Mouse (Mus musculus) embryonic facial prominence, embryonic 14.5 days (tissue): ENCODE results near the gene Gm26602. TPM values are rescaled to one million over a fixed set of nuclear protein-coding genes. Genes with fewer than 3 reads are reported as not detected.
"Not testable (repeated sequence)": the region's sequence is repeated elsewhere in the genome, so short reads cannot be mapped to it uniquely, and the experiment has no call there.

Source experiments
- ATAC-seq: fragments of 200-750 bp; cut with Nextera tagmentation; 2 replicates; pipeline ENCODE4 v1.8.0; 2017; ENCODE audit warnings: low read depth, moderate number of reproducible peaks, moderate TSS enrichment
- DNase-seq: peaks from one replicate; pipeline ENCODE4 v3.0.0-alpha.2; 2015; ENCODE audit warnings: low spot score
- H3K27ac ChIP-seq: fragments of 300-500 bp; sonication (generic); replicated peaks from 2 replicates; pipeline ENCODE4 v1.5.1; 2014; ENCODE audit warnings: low read depth, mild to moderate bottlenecking, low read length, moderate library complexity
- H3K27me3 ChIP-seq: fragments of 300-500 bp; sonication (generic); replicated peaks from 2 replicates; pipeline ENCODE4 v1.6.1; 2014; ENCODE audit warnings: low read length; ENCODE audit not compliant: control insufficient read depth, insufficient read depth
- H3K36me3 ChIP-seq: fragments of 300-500 bp; sonication (generic); 2 replicates; pipeline ENCODE4 v1.6.1; 2014; ENCODE audit warnings: low read length, mixed read lengths; ENCODE audit not compliant: control insufficient read depth, insufficient read depth
- H3K4me1 ChIP-seq: fragments of 300-500 bp; sonication (generic); 2 replicates; pipeline ENCODE4 v1.6.1; 2014; ENCODE audit warnings: antibody characterized with exemption, low read length; ENCODE audit not compliant: control insufficient read depth, insufficient read depth
- H3K4me2 ChIP-seq: fragments of 300-500 bp; sonication (generic); 2 replicates; pipeline ENCODE4 v1.6.1; 2014; ENCODE audit warnings: low read depth, mild to moderate bottlenecking, low read length, moderate library complexity, mixed read lengths
- H3K4me3 ChIP-seq: fragments of 300-500 bp; sonication (generic); 2 replicates; pipeline ENCODE4 v1.5.1; 2014; ENCODE audit warnings: low read depth, mild to moderate bottlenecking, low read length
- H3K9ac ChIP-seq: fragments of 300-500 bp; sonication (generic); 2 replicates; pipeline ENCODE4 v1.6.1; 2014; ENCODE audit warnings: low read depth, mild to moderate bottlenecking, low read length, moderate library complexity, mixed read lengths
- H3K9me3 ChIP-seq: fragments of 300-500 bp; sonication (generic); 2 replicates; pipeline ENCODE4 v1.6.1; 2016; ENCODE audit warnings: low read length; ENCODE audit not compliant: control insufficient read depth
- WGBS: fragments of 180-500 bp; shearing (Covaris S2); extraction: QIAGEN DNeasy Blood & Tissue Kit; methylation state at CpG from one replicate; pipeline ENCODE4 v1.1.7; 2014; 5-methylcytosine and 5-hydroxymethylcytosine counted together
- polyA plus RNA-seq: library from polyadenylated mRNA; unstranded; fragments of >200 nt; fragmentation: Nextera tagmentation; extraction: Ambion mirVana; gene quantifications from 2 replicates; pipeline ENCODE4 v1.2.1, GENCODE M21; 2014

Gm26602 gene
- polyA plus RNA-seq, 1 experiment from 2014 or later, result 4.1 TPM

DNA sequence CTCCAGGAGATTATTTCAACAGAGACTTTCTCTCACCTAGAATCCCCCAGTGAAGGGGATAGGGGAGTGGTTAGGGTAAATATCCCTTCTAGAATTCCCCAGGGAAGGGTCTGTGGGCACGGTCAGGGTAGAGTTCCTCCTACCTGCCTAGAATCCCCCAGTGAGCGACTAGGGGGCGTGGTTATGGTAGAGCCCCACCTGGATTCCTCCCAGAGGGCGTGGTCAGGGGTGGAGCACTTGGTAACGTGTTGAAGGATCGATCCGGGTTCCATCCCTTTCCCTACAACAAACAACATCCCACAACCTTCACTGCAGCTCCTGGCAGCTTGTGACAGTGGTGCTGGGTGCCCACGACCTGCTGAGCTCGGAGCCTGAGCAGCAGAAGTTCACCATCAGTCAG lies 29.9 kb upstream of the Gm26602 start:
- WGBS, result 12% methylated on average over 9 of the region's 9 CpGs
- DNase-seq (peak; percentile 55), ATAC-seq (peak; percentile 19; the same call in 1 of the 2 replicates)
- H3K4me2 ChIP-seq, result peak overlapping the region; percentile 12; the same call in 1 of the 2 replicates
- no peaks in the 10 kb centered on the region for H3K36me3 ChIP-seq
- no peaks in the 10 kb centered on the region for H3K27me3 ChIP-seq
- no peaks in the 10 kb centered on the region for H3K9me3 ChIP-seq
- H3K4me1 ChIP-seq, result peaks cover 12% of the 10 kb centered on the region
- H3K4me3 ChIP-seq, result no peak overlapping the region
- H3K27ac ChIP-seq, result no peak overlapping the region
- H3K9ac ChIP-seq, result no peak overlapping the region

DNA sequence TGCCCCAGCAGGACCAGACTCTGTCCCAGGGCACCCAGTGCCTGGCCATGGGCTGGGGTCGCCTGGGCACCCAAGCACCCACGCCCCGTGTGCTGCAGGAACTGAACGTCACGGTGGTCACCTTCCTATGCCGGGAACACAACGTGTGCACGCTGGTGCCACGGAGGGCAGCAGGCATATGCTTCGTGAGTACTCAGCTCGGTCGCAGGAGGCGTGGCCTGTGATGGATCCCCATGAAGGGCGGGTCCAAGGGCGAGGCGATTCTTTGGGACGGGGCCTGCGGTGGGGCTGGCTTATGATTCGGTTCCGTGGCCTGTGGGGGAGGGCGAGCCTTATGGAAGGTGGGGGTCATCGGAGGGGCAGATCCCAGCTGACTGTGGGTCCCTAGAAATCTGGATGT lies 28.7 kb upstream of the Gm26602 start:
- DNase-seq, result no peak
- Histone ChIP-seq H3K36me3 (no peaks in the 10 kb centered on the region), H3K27me3 (no peaks in the 10 kb centered on the region), H3K9ac (peak overlapping the region; percentile 46; the same call in 1 of the 2 replicates), H3K27ac (no peak overlapping the region), H3K9me3 (no peaks in the 10 kb centered on the region), H3K4me1 (peaks cover 12% of the 10 kb centered on the region), H3K4me2 (peak overlapping the region; percentile 48), H3K4me3 (peak overlapping the region; percentile 19)
- 10% methylated on average over 22 of the region's 22 CpGs for WGBS
- no peak for ATAC-seq

DNA sequence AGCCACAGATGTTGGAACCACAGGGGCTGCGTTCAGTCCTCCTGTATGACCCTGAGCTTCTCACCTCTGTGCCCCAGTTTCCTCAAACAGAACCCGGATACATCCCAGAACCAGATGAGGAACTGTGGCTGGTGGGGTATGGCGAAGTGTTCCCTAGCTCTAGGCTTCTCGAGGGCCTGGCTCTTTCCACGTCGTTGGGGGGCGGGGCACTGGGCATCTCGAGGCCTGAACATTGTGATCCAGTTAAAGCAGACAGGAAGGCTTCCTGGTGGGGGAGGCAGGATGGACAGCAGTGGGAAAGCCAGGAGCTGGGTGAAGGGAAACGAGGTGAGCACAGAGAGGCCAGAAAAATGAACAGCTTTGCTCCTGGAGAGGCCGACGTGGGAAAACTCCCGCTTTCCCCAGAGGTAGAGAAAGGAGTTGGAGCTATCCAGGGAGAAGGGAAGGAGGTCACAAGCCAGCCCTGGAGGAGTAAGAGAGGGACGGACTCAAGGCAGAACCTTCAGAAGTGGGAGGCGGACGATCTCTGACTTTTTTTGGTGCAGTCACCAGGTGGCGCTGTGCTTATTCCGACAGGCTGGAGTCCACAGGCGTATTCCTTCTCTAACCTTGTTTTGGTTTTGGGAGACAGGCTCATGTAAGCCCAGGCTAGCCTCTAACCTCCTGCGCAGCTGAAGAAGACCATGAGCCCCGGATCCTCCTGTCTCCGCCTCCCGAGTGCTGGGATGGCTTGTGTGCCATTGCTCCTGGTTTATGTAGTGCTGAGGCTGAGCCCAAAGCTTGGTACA lies 27.2 kb upstream of the Gm26602 start:
- Histone ChIP-seq H3K9ac (peak overlapping the region; percentile 2; the same call in 1 of the 2 replicates), H3K36me3 (no peaks in the 10 kb centered on the region), H3K27me3 (no peaks in the 10 kb centered on the region), H3K27ac (no peak overlapping the region), H3K9me3 (no peaks in the 10 kb centered on the region), H3K4me1 (peaks cover 12% of the 10 kb centered on the region), H3K4me2 (peak overlapping the region; percentile 7; the same call in 1 of the 2 replicates), H3K4me3 (no peak overlapping the region)
- ATAC-seq, result peak; percentile 34; the same call in 1 of the 2 replicates
- 15% methylated on average over 22 of the region's 22 CpGs for WGBS
- DNase-seq, result peak; percentile 87

DNA sequence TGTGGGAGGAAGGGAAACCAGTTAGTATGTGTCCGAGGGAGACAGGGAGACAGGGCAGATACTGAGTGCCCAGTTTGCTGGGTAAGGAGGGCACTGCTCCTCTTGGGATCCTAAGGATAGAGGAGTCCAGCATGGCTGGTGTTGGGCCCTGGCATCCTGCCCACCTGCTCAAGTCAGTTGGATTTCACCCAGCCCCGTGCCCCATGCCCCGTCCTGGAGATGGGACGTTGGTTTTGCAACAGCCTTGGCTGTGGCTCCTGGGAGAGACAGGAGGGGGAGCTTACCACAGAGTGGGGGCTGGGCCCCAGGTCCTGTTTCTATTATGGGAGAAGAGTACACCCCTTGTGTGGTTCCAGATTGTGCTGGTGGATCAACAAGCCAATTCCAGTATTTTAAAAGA lies 26.2 kb upstream of the Gm26602 start:
- H3K27me3 ChIP-seq, result no peaks in the 10 kb centered on the region

DNA sequence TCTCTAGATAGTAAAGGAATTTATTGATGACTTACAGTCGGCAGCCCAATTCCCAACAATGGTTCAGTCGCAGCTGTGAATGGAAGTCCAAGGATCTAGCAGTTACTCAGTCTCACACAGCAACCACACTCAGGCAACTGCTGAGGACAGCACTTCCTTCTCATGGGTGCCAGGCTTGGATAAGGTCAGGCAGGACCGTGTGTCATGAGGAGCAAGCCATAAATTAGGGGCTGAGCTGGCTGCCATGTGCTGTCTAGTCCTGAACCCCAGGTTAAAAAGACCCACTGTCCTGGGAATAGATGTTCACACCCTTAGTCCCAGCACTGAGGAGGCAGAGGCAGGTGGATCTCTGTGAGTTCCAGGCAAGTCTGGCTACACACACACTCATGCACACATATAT lies 25.7 kb upstream of the Gm26602 start:
- H3K27me3 ChIP-seq, H3K9me3 ChIP-seq, H3K36me3 ChIP-seq, H3K4me3 ChIP-seq, DNase-seq, H3K9ac ChIP-seq, H3K4me2 ChIP-seq, ATAC-seq, H3K27ac ChIP-seq: not testable (repeated sequence)
- peaks cover 12% of the 10 kb centered on the region for H3K4me1 ChIP-seq
- WGBS, result 77% methylated on average over 3 of the region's 3 CpGs

More for the DNA sequence above, 26.2 kb upstream of the Gm26602 start:
- Histone ChIP-seq H3K27ac (no peak overlapping the region), H3K9me3 (no peaks in the 10 kb centered on the region), H3K4me1 (peaks cover 12% of the 10 kb centered on the region), H3K4me2 (no peak overlapping the region), H3K36me3 (no peaks in the 10 kb centered on the region), H3K4me3 (no peak overlapping the region), H3K9ac (no peak overlapping the region)
- DNase-seq (no peak), ATAC-seq (no peak)
- 75% methylated on average over 4 of the region's 4 CpGs for WGBS

DNA sequence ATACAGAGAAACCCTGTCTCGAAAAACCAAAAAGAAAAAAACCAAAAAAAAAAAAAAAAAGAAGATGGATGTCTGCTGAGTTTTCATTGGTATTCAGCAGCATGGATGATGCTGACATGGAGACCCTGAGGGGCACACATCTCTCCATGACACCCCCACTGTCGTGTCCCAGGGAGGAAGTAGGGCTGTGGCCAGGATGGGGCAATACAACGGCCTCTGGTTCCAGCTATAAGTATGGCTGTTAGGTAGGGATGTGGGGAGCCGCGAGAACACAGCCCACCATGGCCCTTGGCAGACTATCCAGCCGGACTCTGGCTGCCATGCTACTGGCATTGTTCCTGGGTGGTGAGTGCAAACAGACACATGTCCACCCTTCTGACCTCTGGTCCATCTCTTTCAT lies 24.6 kb upstream of the Gm26602 start, which contains the start of gene Elane:
Elane (plus strand) TSS at position 194 of the 400 bp plus-strand sequence.
- 73% methylated on average over 6 of the region's 6 CpGs for WGBS
- no peak within 1 kb of the TSS for H3K9ac ChIP-seq
- no peak within 1 kb of the TSS for H3K27ac ChIP-seq
- no peak within 1 kb of the TSS for H3K4me2 ChIP-seq
- H3K4me3 ChIP-seq, result no peak within 1 kb of the TSS
- DNase-seq (no peak), ATAC-seq (no peak)
- no peaks in the 10 kb centered on the region for H3K9me3 ChIP-seq
- H3K4me1 ChIP-seq, result peaks cover 7% of the 10 kb centered on the region
- no peaks in the 10 kb centered on the region for H3K27me3 ChIP-seq
- no peaks in the 10 kb centered on the region for H3K36me3 ChIP-seq

DNA sequence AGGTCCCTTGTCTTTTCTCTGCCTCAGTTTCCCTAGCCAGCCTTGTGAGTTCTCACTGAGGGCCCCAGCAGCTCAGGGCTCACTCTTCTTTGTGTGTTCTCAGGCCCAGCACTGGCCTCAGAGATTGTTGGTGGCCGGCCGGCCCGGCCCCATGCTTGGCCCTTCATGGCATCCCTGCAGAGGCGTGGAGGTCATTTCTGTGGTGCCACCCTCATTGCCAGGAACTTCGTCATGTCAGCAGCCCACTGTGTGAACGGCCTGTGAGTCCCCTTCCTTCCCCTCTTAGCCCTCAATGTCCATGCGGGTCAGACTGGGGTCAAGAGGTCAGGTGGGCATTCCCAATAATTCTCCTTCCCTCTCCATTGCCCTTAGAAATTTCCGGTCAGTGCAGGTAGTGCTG lies 24.0 kb upstream of the Gm26602 start:
- Histone ChIP-seq H3K36me3 (no peaks in the 10 kb centered on the region), H3K27me3 (no peaks in the 10 kb centered on the region), H3K4me3 (no peak overlapping the region), H3K4me2 (no peak overlapping the region), H3K9me3 (no peaks in the 10 kb centered on the region), H3K27ac (no peak overlapping the region), H3K9ac (no peak overlapping the region), H3K4me1 (peaks cover 7% of the 10 kb centered on the region)
- WGBS, result 83% methylated on average over 8 of the region's 8 CpGs
- DNase-seq (no peak), ATAC-seq (no peak)

DNA sequence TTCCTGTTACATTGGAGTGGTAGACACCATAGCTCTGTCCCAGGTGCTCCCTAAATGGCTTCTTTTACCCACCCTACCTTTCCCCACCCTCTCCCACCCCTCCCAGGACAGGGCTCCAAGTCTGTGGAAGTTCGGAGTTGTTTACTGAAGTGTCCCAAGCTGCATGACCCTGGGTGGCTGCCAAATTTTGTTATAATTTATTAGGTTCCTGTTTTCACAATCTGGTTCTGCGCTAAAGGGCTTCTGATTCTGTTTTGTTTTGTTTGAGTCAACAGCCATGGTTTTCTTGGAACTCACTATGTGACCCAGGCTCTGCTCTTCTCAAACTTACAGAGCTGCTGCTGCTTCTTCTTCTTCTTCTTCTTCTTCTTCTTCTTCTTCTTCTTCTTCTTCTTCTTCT lies 21.3 kb upstream of the Gm26602 start:
- Histone ChIP-seq H3K27me3 (no peaks in the 10 kb centered on the region), H3K4me2 (no peak overlapping the region), H3K4me1 (no peaks in the 10 kb centered on the region), H3K36me3 (no peaks in the 10 kb centered on the region), H3K4me3 (no peak overlapping the region), H3K9ac (no peak overlapping the region), H3K27ac (no peak overlapping the region), H3K9me3 (no peaks in the 10 kb centered on the region)
- DNase-seq (no peak), ATAC-seq (no peak)
- 71% methylated on average over 2 of the region's 2 CpGs for WGBS

DNA sequence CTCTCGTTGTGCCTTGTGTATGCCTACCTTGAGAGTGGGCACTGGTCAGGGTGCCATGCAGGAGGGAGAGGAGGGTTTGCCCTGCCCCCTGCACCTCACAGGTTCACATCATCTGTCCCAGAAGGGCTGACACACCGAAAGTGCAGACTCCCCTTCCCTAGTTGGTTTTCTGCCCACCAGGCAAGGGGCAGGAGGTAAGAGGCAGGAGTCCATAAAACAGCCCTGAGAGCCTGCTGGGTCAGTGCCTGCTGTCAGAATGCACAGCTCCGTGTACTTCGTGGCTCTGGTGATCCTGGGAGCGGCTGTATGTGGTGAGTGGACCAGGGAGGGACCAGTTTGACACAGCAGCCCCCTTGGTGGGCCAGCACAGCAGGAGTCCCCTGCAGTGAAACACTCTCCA lies 20.0 kb upstream of the Gm26602 start, which contains the start of gene Cfd:
Cfd (plus strand) TSS at position 184 of the 400 bp plus-strand sequence.
- Histone ChIP-seq H3K4me2 (no peak within 1 kb of the TSS), H3K27ac (no peak within 1 kb of the TSS), H3K27me3 (no peaks in the 10 kb centered on the region), H3K4me3 (no peak within 1 kb of the TSS), H3K9ac (no peak within 1 kb of the TSS), H3K9me3 (no peaks in the 10 kb centered on the region), H3K36me3 (peaks cover 8% of the 10 kb centered on the region), H3K4me1 (no peaks in the 10 kb centered on the region)
- ATAC-seq, result no peak
- 31% methylated on average over 5 of the region's 5 CpGs for WGBS
- no peak for DNase-seq
